Mouse (Mus musculus) spleen, adult 2 months (tissue): ENCODE measurements around the gene Cacna1g.

Source experiments
- CTCF ChIP-seq: fragments of 200-500 bp; IDR thresholded peaks from 2 replicates; pipeline ENCODE4 v1.5.1; 2011; ENCODE audit warnings: mild to moderate bottlenecking, inconsistent platforms; ENCODE audit not compliant: insufficient read depth, insufficient read length, insufficient replicate concordance; ENCODE audit errors: extremely low read depth
- POLR2A ChIP-seq: fragments of 200-500 bp; IDR thresholded peaks from 2 replicates; pipeline ENCODE4 v1.6.1; 2011; ENCODE audit warnings: low read depth, low read length, inconsistent platforms

GRCm38 (mm10) chr11:94499661-94500152 is 25.7 kb upstream of the Cacna1g start, which contains the start of gene Epn3:
- TF ChIP-seq CTCF: no peak
- no peak for TF ChIP-seq POLR2A
